Comparison of ENCODE assay signal across 8 mouse cellular contexts in the genomic region with DNA sequence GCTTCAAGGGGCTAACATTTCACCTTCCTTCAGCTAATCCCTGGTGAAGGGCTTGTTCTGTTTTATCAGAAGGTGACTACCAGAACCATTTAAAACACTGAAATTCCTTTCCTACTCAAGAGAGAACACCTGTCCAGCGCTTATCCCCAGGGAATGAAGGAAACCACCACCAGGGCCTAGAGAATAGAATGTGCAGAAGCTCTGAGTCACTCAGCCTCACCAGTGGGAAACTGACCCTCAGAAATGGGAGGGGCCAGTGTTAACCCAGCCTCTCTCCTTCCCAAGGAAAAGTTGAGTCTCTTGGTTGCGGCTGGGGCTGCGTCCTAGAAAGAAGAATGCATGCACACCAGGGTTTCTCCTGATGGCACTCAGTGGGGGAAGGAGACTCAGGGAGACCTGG. TPM values are rescaled to one million over a fixed set of nuclear protein-coding genes. Genes with fewer than 3 reads are reported as not detected.
DNase-seq lines count a peak whose midpoint lies in the region; ATAC-seq and TF ChIP-seq lines count a peak whose summit lies in the region.

No protein-coding gene starts in this region.

- no peak for TF ChIP-seq CTCF in liver, postnatal 0 days (IDR thresholded peaks at IDR 0.05; ENCODE audit: low read depth)

- TF ChIP-seq EP300 in liver, postnatal 0 days (IDR thresholded peaks at IDR 0.05; ENCODE audit: low read depth), result no peak

- H3K4me3 ChIP-seq in liver, embryonic 11.5 days (ENCODE audit: low read depth, low read length), result no peak overlapping the region
- H3K4me3 ChIP-seq in liver, postnatal 0 days (ENCODE audit: low read depth, low read length), result no peak overlapping the region
- H3K4me3 ChIP-seq in hindbrain, embryonic 12.5 days, result no peak overlapping the region
- H3K4me3 ChIP-seq in myocyte, result no peak overlapping the region

- peaks cover 5% of the 10 kb centered on the region; the same call in 1 of the 2 replicates for H3K36me3 ChIP-seq in liver, embryonic 11.5 days (ENCODE audit: control insufficient read depth, insufficient read depth, low read length)
- 0 out of 2 replicates have a peak, but pooled peaks cover 5% of the 10 kb centered on the region for H3K36me3 ChIP-seq in liver, postnatal 0 days (replicated peaks; ENCODE audit: insufficient read depth, low read length)
- H3K36me3 ChIP-seq in hindbrain, embryonic 12.5 days, result peaks cover 17% of the 10 kb centered on the region
- no peaks in the 10 kb centered on the region for H3K36me3 ChIP-seq in myocyte (ENCODE audit: control insufficient read depth, insufficient read depth)

- no peaks in the 10 kb centered on the region for H3K27me3 ChIP-seq in liver, embryonic 11.5 days (replicated peaks; ENCODE audit: control insufficient read depth, insufficient read depth, low read length)
- no peaks in the 10 kb centered on the region for H3K27me3 ChIP-seq in liver, postnatal 0 days (ENCODE audit: insufficient read depth, low read length)
- H3K27me3 ChIP-seq in hindbrain, embryonic 12.5 days, result 0 out of 2 replicates have a peak, but pooled peaks cover under 1% of the 10 kb centered on the region
- H3K27me3 ChIP-seq in myocyte (ENCODE audit: control insufficient read depth, insufficient read depth, insufficient read length), result no peaks in the 10 kb centered on the region

- no peaks in the 10 kb centered on the region for H3K9me3 ChIP-seq in liver, embryonic 11.5 days (ENCODE audit: control insufficient read depth, low read length)
- H3K9me3 ChIP-seq in liver, postnatal 0 days (ENCODE audit: low read length), result no peaks in the 10 kb centered on the region
- H3K9me3 ChIP-seq in hindbrain, embryonic 12.5 days (replicated peaks), result no peaks in the 10 kb centered on the region

- H3K79me2 ChIP-seq in myocyte (ENCODE audit: control insufficient read depth, insufficient read depth), result peaks cover 76% of the 10 kb centered on the region

- 63% methylated on average over 3 of the region's 3 CpGs for WGBS in liver, embryonic 11.5 days
- WGBS in liver, postnatal 0 days (ENCODE audit: insufficient replicate concordance), result 79% methylated on average over 3 of the region's 3 CpGs
- 56% methylated on average over 3 of the region's 3 CpGs for WGBS in hindbrain, embryonic 12.5 days

- H3K27ac ChIP-seq in liver, embryonic 11.5 days (ENCODE audit: low read depth, low read length), result no peak overlapping the region
- no peak overlapping the region for H3K27ac ChIP-seq in liver, postnatal 0 days (ENCODE audit: low read depth)
- H3K27ac ChIP-seq in hindbrain, embryonic 12.5 days, result peak overlapping the region; percentile 40

- no peak for TF ChIP-seq POLR2A in myocyte (IDR thresholded peaks at IDR 0.05; ENCODE audit: insufficient read length, low read depth)

- H3ac ChIP-seq in myocyte (ENCODE audit: control insufficient read depth, insufficient read length), result no peak overlapping the region

- H3K4me1 ChIP-seq in liver, embryonic 11.5 days (replicated peaks; ENCODE audit: control insufficient read depth, insufficient read depth, low read length), result peaks cover 31% of the 10 kb centered on the region
- peaks cover 28% of the 10 kb centered on the region for H3K4me1 ChIP-seq in liver, postnatal 0 days (ENCODE audit: insufficient read depth)
- peaks cover 43% of the 10 kb centered on the region for H3K4me1 ChIP-seq in hindbrain, embryonic 12.5 days

- ATAC-seq in liver, embryonic 11.5 days (replicated peaks; ENCODE audit: low FRiP score), result no peak
- no peak for ATAC-seq in liver, postnatal 0 days
- ATAC-seq in hindbrain, embryonic 12.5 days (ENCODE audit: low FRiP score), result no peak

- H3K9ac ChIP-seq in liver, embryonic 11.5 days (ENCODE audit: low read depth, low read length), result no peak overlapping the region
- H3K9ac ChIP-seq in liver, postnatal 0 days (replicated peaks), result no peak overlapping the region
- H3K9ac ChIP-seq in hindbrain, embryonic 12.5 days, result peak overlapping the region; percentile 99; the same call in 1 of the 2 replicates

- H3K4me2 ChIP-seq in liver, embryonic 11.5 days, result 0 out of 2 replicates have a peak overlapping the region, but pooled peaks have one; percentile 5
- no peak overlapping the region for H3K4me2 ChIP-seq in liver, postnatal 0 days (ENCODE audit: low read depth, low read length)
- H3K4me2 ChIP-seq in hindbrain, embryonic 12.5 days (replicated peaks), result peak overlapping the region; percentile 93
- H3K4me2 ChIP-seq in myocyte (ENCODE audit: low read depth), result peak overlapping the region; percentile 83

- DNase-seq in liver, embryonic 11.5 days (ENCODE audit: low spot score), result no peak
- DNase-seq in liver, postnatal 0 days, result no peak
- DNase-seq in adrenal gland, postnatal 36 days, result peak; percentile 59 to 62
- no peak for DNase-seq in natural killer cell, adult 2 months (ENCODE audit: low spot score in 2 of 2)
- DNase-seq in spleen, postnatal 4 days (ENCODE audit: low spot score in 2 of 2), result no peak
- DNase-seq in urinary bladder, postnatal 4 days (ENCODE audit: low spot score in 2 of 2), result no peak

TF ChIP-seq in myocyte, 11 proteins besides CTCF, POLR2A, EP300 and RAD21:
- peak; percentile 9 for TF ChIP-seq TCF12 (IDR thresholded peaks at IDR 0.05; ENCODE audit: insufficient read depth, poor library complexity, severe bottlenecking)
- TF ChIP-seq MYOD1 (IDR thresholded peaks at IDR 0.05; ENCODE audit: control insufficient read depth in 1 of 3, insufficient read length in 2 of 3, low read depth in 2 of 3), result peak in 2 of 3 experiments; percentile 20 to 47
- no peak for TF ChIP-seq POLR2AphosphoS2 (IDR thresholded peaks at IDR 0.05; ENCODE audit: insufficient read length, low read depth)
- TF ChIP-seq MYOG (IDR thresholded peaks at IDR 0.05; ENCODE audit: control insufficient read depth in 1 of 3, insufficient read depth in 1 of 3, insufficient read length in 2 of 3, low read depth in 2 of 3), result no peak
- TF ChIP-seq TCF3 (IDR thresholded peaks at IDR 0.05; ENCODE audit: insufficient read length, low read depth), result no peak
- no peak for TF ChIP-seq SRF (IDR thresholded peaks at IDR 0.05; ENCODE audit: control insufficient read depth, insufficient read length, low read depth)

RNA-seq across cellular contexts. Expression of a gene that starts 3.1 kb away (rescaled TPM):
- 29.4 and 30.6 TPM in 2 replicates for polyA plus RNA-seq in liver, embryonic 11.5 days (2014; fragmentation: Nextera tagmentation; extraction: Ambion mirVana)
- 8.3 and 9.1 TPM in 2 replicates for polyA plus RNA-seq in liver, postnatal 0 days (2015; fragmentation: Nextera tagmentation; extraction: Ambion mirVana)
- 10 to 100 TPM; 83.0 to 83.1 TPM for total RNA-seq in adrenal gland, postnatal 36 days (2021)
- polyA plus RNA-seq in hindbrain, embryonic 12.5 days (2016; fragmentation: Nextera tagmentation; extraction: Ambion mirVana), result 83.7 and 86.2 TPM in 2 replicates
- polyA plus RNA-seq in myocyte (2012; fragmentation: generic; extraction: Trizol), result 119 TPM

RNA-seq across cellular contexts. Expression of a gene that starts 7.4 kb away (rescaled TPM):
- polyA plus RNA-seq in liver, embryonic 11.5 days (2014; fragmentation: Nextera tagmentation; extraction: Ambion mirVana), result 12.3 and 12.4 TPM in 2 replicates
- 5.2 and 5.5 TPM in 2 replicates for polyA plus RNA-seq in liver, postnatal 0 days (2015; fragmentation: Nextera tagmentation; extraction: Ambion mirVana)
- 10 to 100 TPM; 11.0 to 16.2 TPM for total RNA-seq in adrenal gland, postnatal 36 days (2021)
- polyA plus RNA-seq in hindbrain, embryonic 12.5 days (2016; fragmentation: Nextera tagmentation; extraction: Ambion mirVana), result 32.6 and 36.7 TPM in 2 replicates
- polyA plus RNA-seq in myocyte (2012; fragmentation: generic; extraction: Trizol), result 14.2 TPM

RNA-seq across cellular contexts. Expression of a gene that starts 10.0 kb away (rescaled TPM):
- 95.1 and 101 TPM in 2 replicates for polyA plus RNA-seq in liver, embryonic 11.5 days (2014; fragmentation: Nextera tagmentation; extraction: Ambion mirVana)
- polyA plus RNA-seq in liver, postnatal 0 days (2015; fragmentation: Nextera tagmentation; extraction: Ambion mirVana), result 40.6 and 46.9 TPM in 2 replicates
- total RNA-seq in adrenal gland, postnatal 36 days (2021), result 10 to 100 TPM; 89.8 to 91.1 TPM
- polyA plus RNA-seq in hindbrain, embryonic 12.5 days (2016; fragmentation: Nextera tagmentation; extraction: Ambion mirVana), result 109 and 113 TPM in 2 replicates
- polyA plus RNA-seq in myocyte (2012; fragmentation: generic; extraction: Trizol), result 124 TPM

RNA-seq across cellular contexts. Expression of a gene that starts 31.4 kb away (rescaled TPM):
- 20.5 and 22.4 TPM in 2 replicates for polyA plus RNA-seq in liver, embryonic 11.5 days (2014; fragmentation: Nextera tagmentation; extraction: Ambion mirVana)
- polyA plus RNA-seq in liver, postnatal 0 days (2015; fragmentation: Nextera tagmentation; extraction: Ambion mirVana), result 7.5 and 8.3 TPM in 2 replicates
- total RNA-seq in adrenal gland, postnatal 36 days (2021), result 10 to 100 TPM; 44.4 to 62.2 TPM
- 38.1 and 39.9 TPM in 2 replicates for polyA plus RNA-seq in hindbrain, embryonic 12.5 days (2016; fragmentation: Nextera tagmentation; extraction: Ambion mirVana)
- 96.4 TPM for polyA plus RNA-seq in myocyte (2012; fragmentation: generic; extraction: Trizol)

RNA-seq across cellular contexts. Expression of a gene that starts 31.7 kb away (rescaled TPM):
- polyA plus RNA-seq in liver, embryonic 11.5 days (2014; fragmentation: Nextera tagmentation; extraction: Ambion mirVana), result 25.2 and 25.9 TPM in 2 replicates
- 11.5 and 13.1 TPM in 2 replicates for polyA plus RNA-seq in liver, postnatal 0 days (2015; fragmentation: Nextera tagmentation; extraction: Ambion mirVana)
- total RNA-seq in adrenal gland, postnatal 36 days (2021), result 10 to 100 TPM; 36.5 to 44.0 TPM
- 61.0 and 63.8 TPM in 2 replicates for polyA plus RNA-seq in hindbrain, embryonic 12.5 days (2016; fragmentation: Nextera tagmentation; extraction: Ambion mirVana)
- polyA plus RNA-seq in myocyte (2012; fragmentation: generic; extraction: Trizol), result 30.0 TPM

Comparison
In these comparisons a context has a peak if more than half of its experiments do, and no peak if none do; other contexts are left out.
1. DNase-seq: peak in adrenal gland, postnatal 36 days (2 of 2); none in liver, embryonic 11.5 days (single experiment), liver, postnatal 0 days (single experiment), natural killer cell, adult 2 months (0 of 2), spleen, postnatal 4 days (0 of 2) and urinary bladder, postnatal 4 days (0 of 2).